Comparison of ENCODE assay signal across 22 mouse cellular contexts in the genomic region with DNA sequence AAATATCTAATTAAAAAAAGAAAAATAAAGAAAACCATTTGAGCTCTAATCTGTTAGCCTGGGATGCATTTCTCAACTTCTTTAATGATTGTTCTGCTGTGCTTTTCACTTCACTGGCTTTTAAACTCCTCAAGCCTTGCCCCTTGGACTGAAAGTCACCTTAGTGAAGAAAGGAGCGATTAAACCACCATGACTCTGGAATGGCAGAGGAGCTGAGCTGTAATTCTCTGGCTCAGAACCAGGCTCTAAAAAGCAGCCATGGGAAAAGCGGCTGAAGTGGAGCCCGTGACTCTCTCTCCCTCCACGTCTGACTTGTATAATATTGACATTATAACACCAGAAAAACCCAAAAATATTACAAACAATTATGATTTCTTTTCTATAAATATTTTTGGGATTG.
DNase-seq lines count a peak whose midpoint lies in the region; ATAC-seq and TF ChIP-seq lines count a peak whose summit lies in the region.
"Had no signal": no experiment of that assay in that cellular context is flagged by ENCODE, and none has a peak within 500 bp of the region (broad histone marks: within the 10 kb centered on the region; RNA-seq: fewer than 3 reads in every experiment).

No protein-coding gene starts in this region.

- H3K9me3 ChIP-seq in heart, postnatal 0 days (replicated peaks; ENCODE audit: control insufficient read depth, low read length): no peaks in the 10 kb centered on the region
- no peaks in the 10 kb centered on the region for H3K9me3 ChIP-seq in stomach, postnatal 0 days (ENCODE audit: control insufficient read depth, low read length)
- no peaks in the 10 kb centered on the region for H3K9me3 ChIP-seq in forebrain, embryonic 11.5 days (ENCODE audit: control insufficient read depth, low read length)
- H3K9me3 ChIP-seq: forebrain, embryonic 15.5 days; heart, embryonic 13.5 days; hindbrain, embryonic 12.5 days; limb, embryonic 13.5 days; liver, embryonic 13.5 days; megakaryocyte, embryonic 14.5 days had no signal

- peak; percentile 41 for DNase-seq in gastrocnemius, adult 18-20 months (ENCODE audit: low spot score)
- no peak for DNase-seq in gastrocnemius, postnatal 36 days
- DNase-seq in heart, postnatal 0 days (ENCODE audit: low spot score): no peak
- no peak for DNase-seq in heart, adult 8-10 months (ENCODE audit: low spot score)
- DNase-seq in fibroblast of lung, adult 2 months (ENCODE audit: low read depth): peak; percentile 35
- DNase-seq in kidney, postnatal 10 days: peak; percentile 45
- DNase-seq in stomach, postnatal 0 days (ENCODE audit: low spot score): no peak
- DNase-seq in forebrain, embryonic 11.5 days (ENCODE audit: low spot score): no peak
- DNase-seq: adrenal gland, postnatal 10 days; cerebellum, adult 8-10 months; gastrocnemius, postnatal 14 days; liver, embryonic 13.5 days; lung, embryonic 14.5 days; lung, postnatal 36 days; midbrain, embryonic 14.5 days; right cerebral cortex, postnatal 14 days; spleen, adult 18-20 months had no signal

- peaks cover 12% of the 10 kb centered on the region; the same call in 1 of the 2 replicates for H3K4me1 ChIP-seq in heart, postnatal 0 days (ENCODE audit: control insufficient read depth, insufficient read depth)
- H3K4me1 ChIP-seq in stomach, postnatal 0 days (replicated peaks; ENCODE audit: control insufficient read depth, insufficient read depth): no peaks in the 10 kb centered on the region
- H3K4me1 ChIP-seq in forebrain, embryonic 11.5 days (replicated peaks; ENCODE audit: control insufficient read depth, insufficient read depth, low read length): no peaks in the 10 kb centered on the region
- H3K4me1 ChIP-seq: forebrain, embryonic 15.5 days; hindbrain, embryonic 12.5 days; liver, embryonic 13.5 days; megakaryocyte, embryonic 14.5 days had no signal

- H3K27me3 ChIP-seq in heart, postnatal 0 days (ENCODE audit: control insufficient read depth, insufficient read depth, low read length): no peaks in the 10 kb centered on the region
- no peaks in the 10 kb centered on the region for H3K27me3 ChIP-seq in stomach, postnatal 0 days (ENCODE audit: control insufficient read depth, insufficient read depth, low read length)
- no peaks in the 10 kb centered on the region for H3K27me3 ChIP-seq in forebrain, embryonic 11.5 days (ENCODE audit: control insufficient read depth, insufficient read depth, low read length)
- H3K27me3 ChIP-seq: forebrain, embryonic 15.5 days; heart, embryonic 13.5 days; hindbrain, embryonic 12.5 days; limb, embryonic 13.5 days; liver, embryonic 13.5 days; megakaryocyte, embryonic 14.5 days had no signal

- no peak for TF ChIP-seq CTCF in heart, postnatal 0 days (IDR thresholded peaks at IDR 0.05; ENCODE audit: low read depth)
- TF ChIP-seq CTCF in stomach, postnatal 0 days (IDR thresholded peaks at IDR 0.05; ENCODE audit: low read depth): no peak

- peaks cover 18% of the 10 kb centered on the region for H3K36me3 ChIP-seq in heart, postnatal 0 days (replicated peaks; ENCODE audit: control insufficient read depth, insufficient read depth, low read length)
- H3K36me3 ChIP-seq in stomach, postnatal 0 days (ENCODE audit: control insufficient read depth, insufficient read depth, low read length): no peaks in the 10 kb centered on the region
- no peaks in the 10 kb centered on the region for H3K36me3 ChIP-seq in forebrain, embryonic 11.5 days (ENCODE audit: control insufficient read depth, insufficient read depth, low read length)
- H3K36me3 ChIP-seq: forebrain, embryonic 15.5 days; hindbrain, embryonic 12.5 days; limb, embryonic 13.5 days; liver, embryonic 13.5 days had no signal

- H3K9ac ChIP-seq in heart, postnatal 0 days (replicated peaks; ENCODE audit: low read depth, low read length): no peak overlapping the region
- H3K9ac ChIP-seq in stomach, postnatal 0 days (ENCODE audit: low read length): no peak overlapping the region
- no peak overlapping the region for H3K9ac ChIP-seq in forebrain, embryonic 11.5 days (ENCODE audit: low read length)
- H3K9ac ChIP-seq: forebrain, embryonic 15.5 days; heart, embryonic 13.5 days; hindbrain, embryonic 12.5 days; limb, embryonic 13.5 days; liver, embryonic 13.5 days; lung, embryonic 14.5 days had no signal

- no peak overlapping the region for H3K4me2 ChIP-seq in heart, postnatal 0 days (ENCODE audit: low read depth, low read length)
- H3K4me2 ChIP-seq in stomach, postnatal 0 days (replicated peaks; ENCODE audit: low read depth): no peak overlapping the region
- no peak overlapping the region for H3K4me2 ChIP-seq in forebrain, embryonic 11.5 days (ENCODE audit: low read depth, low read length, severe bottlenecking)
- H3K4me2 ChIP-seq: forebrain, embryonic 15.5 days; heart, embryonic 13.5 days; hindbrain, embryonic 12.5 days; limb, embryonic 13.5 days; liver, embryonic 13.5 days; lung, embryonic 14.5 days had no signal

- WGBS in heart, postnatal 0 days: 33% methylated on average over 4 of the region's 4 CpGs
- WGBS in stomach, postnatal 0 days: 70% methylated on average over 4 of the region's 4 CpGs
- WGBS in forebrain, embryonic 11.5 days: 88% methylated on average over 4 of the region's 4 CpGs

- intact Hi-C loops in gastrocnemius, postnatal 36 days (cut with DNase I): no loop called here

- H3K27ac ChIP-seq in heart, postnatal 0 days (ENCODE audit: low read depth): peak overlapping the region; percentile 75
- H3K27ac ChIP-seq in stomach, postnatal 0 days (replicated peaks): no peak overlapping the region
- no peak overlapping the region for H3K27ac ChIP-seq in forebrain, embryonic 11.5 days (ENCODE audit: low read depth, low read length)
- H3K27ac ChIP-seq: forebrain, embryonic 15.5 days; heart, embryonic 13.5 days; hindbrain, embryonic 12.5 days; limb, embryonic 13.5 days; liver, embryonic 13.5 days had no signal

- TF ChIP-seq EP300 in heart, postnatal 0 days (IDR thresholded peaks at IDR 0.05; ENCODE audit: low read depth): no peak
- TF ChIP-seq EP300 in stomach, postnatal 0 days (optimal IDR thresholded peaks at IDR 0.05): no peak

- no peak for ATAC-seq in heart, postnatal 0 days (ENCODE audit: insufficient read depth, low read depth)
- no peak for ATAC-seq in stomach, postnatal 0 days (ENCODE audit: low FRiP score, low TSS enrichment)
- no peak for ATAC-seq in forebrain, embryonic 11.5 days (replicated peaks; ENCODE audit: low FRiP score)
- ATAC-seq: forebrain, embryonic 15.5 days had no signal

- no peak overlapping the region for H3K4me3 ChIP-seq in heart, postnatal 0 days (ENCODE audit: low read depth, low read length)
- H3K4me3 ChIP-seq in stomach, postnatal 0 days (ENCODE audit: low read depth, low read length): no peak overlapping the region
- H3K4me3 ChIP-seq in forebrain, embryonic 11.5 days (ENCODE audit: low read depth, low read length): no peak overlapping the region
- H3K4me3 ChIP-seq: forebrain, embryonic 15.5 days; heart, embryonic 13.5 days; hindbrain, embryonic 12.5 days; limb, embryonic 13.5 days; liver, embryonic 13.5 days; megakaryocyte, embryonic 14.5 days had no signal

Comparison
In these comparisons a context has a peak if more than half of its experiments do, and no peak if none do; other contexts are left out.
1. DNase-seq: peak in gastrocnemius, adult 18-20 months (single experiment), fibroblast of lung, adult 2 months (single experiment) and kidney, postnatal 10 days (single experiment); none in gastrocnemius, postnatal 36 days (0 of 2), heart, postnatal 0 days (single experiment), heart, adult 8-10 months (single experiment), stomach, postnatal 0 days (single experiment) and forebrain, embryonic 11.5 days (single experiment).